10 mouse cellular contexts compared by ENCODE assay signal in genomic region chr11:94413516-94413915, GRCm38 (mm10). TPM values are rescaled to one million over a fixed set of nuclear protein-coding genes. Genes with fewer than 3 reads are reported as not detected.
DNase-seq lines count a peak whose midpoint lies in the region; ATAC-seq lines count a peak whose summit lies in the region.
"Had no signal": no experiment of that assay in that cellular context is flagged by ENCODE, and none has a peak within 500 bp of the region (broad histone marks: within the 10 kb centered on the region; RNA-seq: fewer than 3 reads in every experiment).

No protein-coding gene starts in this region.

- peak overlapping the region; percentile 68 for H3K27ac ChIP-seq in hindbrain, embryonic 15.5 days (replicated peaks)

- DNase-seq in heart, postnatal 4 days = peak; percentile 45
- DNase-seq in heart, postnatal 10 days = no peak
- DNase-seq in brain, adult 2 months (ENCODE audit: low read depth, low spot score) = peak; percentile 88
- DNase-seq in cerebellum, postnatal 25 days = peak; percentile 66 to 83
- no peak for DNase-seq in ovary, adult 18-20 months (ENCODE audit: low spot score)
- DNase-seq in thymus, adult 18-20 months = no peak
- DNase-seq: kidney, postnatal 10 days; lung, adult 18-20 months had no signal

- H3K9me3 ChIP-seq in hindbrain, embryonic 15.5 days = no peaks in the 10 kb centered on the region

- H3K4me1 ChIP-seq in hindbrain, embryonic 15.5 days (replicated peaks) = peaks cover 38% of the 10 kb centered on the region

- no peak overlapping the region for H3K4me3 ChIP-seq in hindbrain, embryonic 15.5 days

- H3K4me2 ChIP-seq in hindbrain, embryonic 15.5 days = peak overlapping the region; percentile 22; the same call in 1 of the 2 replicates

- no peaks in the 10 kb centered on the region for H3K27me3 ChIP-seq in hindbrain, embryonic 15.5 days

- peaks cover 15% of the 10 kb centered on the region for H3K36me3 ChIP-seq in hindbrain, embryonic 15.5 days

- 16% methylated on average over 8 of the region's 8 CpGs for WGBS in hindbrain, embryonic 15.5 days

- intact Hi-C loops in heart, postnatal 10 days (cut with DNase I) = loop anchor here (5.0 kb wide), 1 partner anchor 129 kb away; no protein-coding TSS in a partner anchor

- ATAC-seq in hindbrain, embryonic 15.5 days (ENCODE audit: low FRiP score, low read depth) = peak; percentile 33
- no peak for ATAC-seq in monocyte, adult 5-6 weeks (replicated peaks; ENCODE audit: insufficient number of reproducible peaks, low FRiP score, low TSS enrichment, poor library complexity, severe bottlenecking)

- H3K9ac ChIP-seq in hindbrain, embryonic 15.5 days = no peak overlapping the region

RNA-seq across cellular contexts. Expression of gene Abcc3, which starts 20.7 kb away (rescaled TPM):
- total RNA-seq in heart, postnatal 4 days (2021) = 1 to 10 TPM; 1.6 to 1.8 TPM
- total RNA-seq in heart, postnatal 10 days (2021) = 1 to 10 TPM; 2.8 TPM
- 0.53 and 1.2 TPM in 2 replicates for polyA plus RNA-seq in hindbrain, embryonic 15.5 days (2015; fragmentation: Nextera tagmentation; extraction: Ambion mirVana)
- total RNA-seq in monocyte, adult 5-6 weeks (2017) = 0.39 to 1.8 TPM (median 0.64 TPM) in 3 replicates

Comparison
In these comparisons a context has a peak if more than half of its experiments do, and no peak if none do; other contexts are left out.
1. DNase-seq: peak in heart, postnatal 4 days (single experiment), brain, adult 2 months (single experiment) and cerebellum, postnatal 25 days (2 of 2); none in heart, postnatal 10 days (0 of 2), ovary, adult 18-20 months (single experiment) and thymus, adult 18-20 months (0 of 2).